Mouse (Mus musculus): ENCODE measurements around the gene Kif19a.

The Kif19a gene

GRCm38 (mm10) chr11:114764820-114765818 lies at the start of gene Kif19a:
Kif19a (plus strand) TSS chr11:114765388.
- DNase-seq (ENCODE audit: low spot score in 2 of 2) = peak; percentile 36 to 72

- no peak for DNase-seq (ENCODE audit: low spot score in 2 of 2)
Measured at GRCm38 (mm10) chr11:114715531-114715930, 49.7 kb upstream of the Kif19a start.

GRCm38 (mm10) chr11:114720535-114720934 lies 44.7 kb upstream of the Kif19a start:
- no peak for DNase-seq (ENCODE audit: low spot score in 2 of 2)

GRCm38 (mm10) chr11:114722438-114722837 lies 42.8 kb upstream of the Kif19a start:
- DNase-seq (ENCODE audit: low spot score in 2 of 2) = no peak

- DNase-seq (ENCODE audit: low spot score in 2 of 2) = no peak
Measured at GRCm38 (mm10) chr11:114723030-114723429, 42.2 kb upstream of the Kif19a start.

- no peak for DNase-seq (ENCODE audit: low spot score in 2 of 2)
Measured at GRCm38 (mm10) chr11:114724787-114725590, 40.2 kb upstream of the Kif19a start.

- DNase-seq (ENCODE audit: low spot score in 2 of 2) = no peak
Measured at GRCm38 (mm10) chr11:114726965-114727825, 38.0 kb upstream of the Kif19a start, which contains the start of gene Dnaic2. Dnaic2 (plus strand) TSS chr11:114727408.

- DNase-seq (ENCODE audit: low spot score in 2 of 2) = no peak
Measured at GRCm38 (mm10) chr11:114727826-114728186, 37.4 kb upstream of the Kif19a start.

- DNase-seq (ENCODE audit: low spot score in 2 of 2) = no peak
Measured at GRCm38 (mm10) chr11:114728333-114728732, 36.9 kb upstream of the Kif19a start.

- no peak for DNase-seq (ENCODE audit: low spot score in 2 of 2)
Measured at GRCm38 (mm10) chr11:114729832-114730363, 35.3 kb upstream of the Kif19a start.

- DNase-seq (ENCODE audit: low spot score in 2 of 2) = no peak
Measured at GRCm38 (mm10) chr11:114731711-114732110, 33.5 kb upstream of the Kif19a start.

GRCm38 (mm10) chr11:114732890-114733289 lies 32.3 kb upstream of the Kif19a start:
- DNase-seq (ENCODE audit: low spot score in 2 of 2) = no peak

GRCm38 (mm10) chr11:114736111-114736510 lies 29.1 kb upstream of the Kif19a start:
- no peak for DNase-seq (ENCODE audit: low spot score in 2 of 2)

GRCm38 (mm10) chr11:114736913-114737624 lies 28.1 kb upstream of the Kif19a start:
- no peak for DNase-seq (ENCODE audit: low spot score in 2 of 2)

GRCm38 (mm10) chr11:114740598-114740997 lies 24.6 kb upstream of the Kif19a start:
- no peak for DNase-seq (ENCODE audit: low spot score in 2 of 2)

- DNase-seq (ENCODE audit: low spot score in 2 of 2) = no peak
Measured at GRCm38 (mm10) chr11:114741451-114741850, 23.7 kb upstream of the Kif19a start.

- peak; percentile 86 to 97 for DNase-seq (ENCODE audit: low spot score in 2 of 2)
Measured at GRCm38 (mm10) chr11:114745134-114745533, 20.1 kb upstream of the Kif19a start.

- no peak for DNase-seq (ENCODE audit: low spot score in 2 of 2)
Measured at GRCm38 (mm10) chr11:114747564-114748138, 17.5 kb upstream of the Kif19a start.

- no peak for DNase-seq (ENCODE audit: low spot score in 2 of 2)
Measured at GRCm38 (mm10) chr11:114769911-114770310, 4.7 kb downstream of the Kif19a start.

- DNase-seq (ENCODE audit: low spot score in 2 of 2) = no peak
Measured at GRCm38 (mm10) chr11:114771896-114772295, 6.7 kb downstream of the Kif19a start.

Data from spleen, postnatal 4 days (tissue).